19 mouse cellular contexts compared by ENCODE assay signal in genomic region chr8:109800325-109800724, GRCm38 (mm10).
"Had no signal": no experiment of that assay in that cellular context is flagged by ENCODE, and none has a peak within 500 bp of the region (broad histone marks: within the 10 kb centered on the region; RNA-seq: fewer than 3 reads in every experiment).

No protein-coding gene starts in this region.

- H3K36me3 ChIP-seq: midbrain, embryonic 15.5 days had no signal

- H3K4me3 ChIP-seq: limb, embryonic 12.5 days; limb, embryonic 15.5 days; midbrain, embryonic 12.5 days; midbrain, embryonic 15.5 days; neural tube, embryonic 12.5 days; neural tube, embryonic 15.5 days had no signal

- H3K27ac ChIP-seq: limb, embryonic 12.5 days; limb, embryonic 15.5 days; macrophage; midbrain, embryonic 12.5 days; midbrain, embryonic 15.5 days; neural tube, embryonic 12.5 days; neural tube, embryonic 15.5 days; stomach, postnatal 0 days had no signal

- H3K9ac ChIP-seq: limb, embryonic 12.5 days; limb, embryonic 15.5 days; midbrain, embryonic 12.5 days; midbrain, embryonic 15.5 days; neural tube, embryonic 12.5 days; neural tube, embryonic 15.5 days had no signal

- H3K4me2 ChIP-seq: limb, embryonic 12.5 days; limb, embryonic 15.5 days; midbrain, embryonic 12.5 days; midbrain, embryonic 15.5 days; neural tube, embryonic 12.5 days; neural tube, embryonic 15.5 days had no signal

- H3K27me3 ChIP-seq: limb, embryonic 12.5 days; limb, embryonic 15.5 days; midbrain, embryonic 12.5 days; midbrain, embryonic 15.5 days; neural tube, embryonic 12.5 days; neural tube, embryonic 15.5 days had no signal

- H3K9me3 ChIP-seq: limb, embryonic 12.5 days; limb, embryonic 15.5 days; midbrain, embryonic 12.5 days; midbrain, embryonic 15.5 days; neural tube, embryonic 12.5 days; neural tube, embryonic 15.5 days had no signal

- H3K4me1 ChIP-seq: limb, embryonic 15.5 days; midbrain, embryonic 12.5 days; neural tube, embryonic 12.5 days; neural tube, embryonic 15.5 days had no signal

- ATAC-seq: inflammation-experienced regulatory T-cells, adult 6 months; intestine, embryonic 16.5 days; midbrain, embryonic 15.5 days had no signal

- DNase-seq: kidney, adult 8-10 months; kidney, postnatal 25 days; left cerebral cortex, postnatal 4 days; right cerebral cortex, adult 18-20 months; right cerebral cortex, postnatal 14 days; right cerebral cortex, postnatal 4 days; thymus, adult 2 months; thymus, postnatal 14 days; thymus, postnatal 4 days had no signal
